Mouse (Mus musculus) kidney, postnatal 25 days (tissue): Measurements from ENCODE around the gene Mettl17.
"Not testable (repeated sequence)": the region's sequence is repeated elsewhere in the genome, so short reads cannot be mapped to it uniquely, and the experiment has no call there.

ENCODE experiments used
- DNase-seq, 2 experiments: peaks; one replicate each; pipeline ENCODE4 v3.0.0; 2021; ENCODE audit warnings: mixed read lengths in 2 of 2

Mettl17 gene

GRCm38 (mm10) chr14:51884598-51885331, at the start of gene Mettl17:
Gene Mettl17 (plus strand): TSS chr14:51884842.
- DNase-seq: peak; percentile 98

- DNase-seq: peak in 1 of 2 experiments; percentile 5
These were observed 46.2 kb upstream of the Mettl17 start for GRCm38 (mm10) chr14:51838480-51838879.

DNA sequence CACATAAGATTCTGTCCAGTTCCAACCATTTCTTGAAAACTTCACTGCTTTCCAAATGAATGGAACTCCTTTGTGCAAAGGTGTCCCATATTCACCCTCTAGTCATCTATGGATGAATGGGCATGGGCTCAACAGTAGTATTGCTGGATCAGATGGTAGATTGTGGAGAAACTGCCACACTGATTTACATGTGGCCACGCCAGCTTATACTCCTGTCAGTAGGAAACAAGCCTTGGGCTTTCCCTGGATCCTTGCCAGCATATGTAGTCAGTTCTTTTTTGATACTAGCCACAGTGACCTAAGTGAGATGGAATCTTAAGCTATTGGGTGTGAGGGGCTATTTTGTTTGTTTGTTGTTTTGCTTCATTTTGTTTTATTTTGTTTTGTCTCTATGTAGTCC, 42.4 kb upstream of the Mettl17 start:
- no peak for DNase-seq

DNA sequence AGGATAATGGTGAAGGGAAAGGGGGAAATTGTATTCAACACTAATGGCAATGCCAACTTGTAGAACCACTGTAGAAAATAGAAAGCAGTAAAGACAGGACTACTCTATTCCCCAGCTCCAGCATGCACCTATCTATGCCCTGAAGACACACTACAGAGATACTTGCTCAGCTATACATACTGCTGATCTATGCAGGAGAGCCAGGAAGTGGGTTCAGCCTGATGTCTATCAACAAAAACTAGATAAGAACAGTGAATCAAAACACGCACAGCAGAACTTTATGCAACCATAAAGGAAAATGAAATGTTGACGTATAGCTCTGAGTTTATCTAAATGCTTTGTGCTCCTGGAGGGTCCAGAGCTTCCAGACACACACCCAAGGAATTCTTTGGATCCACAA, 41.9 kb upstream of the Mettl17 start:
- DNase-seq: no peak

GRCm38 (mm10) chr14:51843882-51844281, 40.8 kb upstream of the Mettl17 start:
- no peak for DNase-seq

DNA sequence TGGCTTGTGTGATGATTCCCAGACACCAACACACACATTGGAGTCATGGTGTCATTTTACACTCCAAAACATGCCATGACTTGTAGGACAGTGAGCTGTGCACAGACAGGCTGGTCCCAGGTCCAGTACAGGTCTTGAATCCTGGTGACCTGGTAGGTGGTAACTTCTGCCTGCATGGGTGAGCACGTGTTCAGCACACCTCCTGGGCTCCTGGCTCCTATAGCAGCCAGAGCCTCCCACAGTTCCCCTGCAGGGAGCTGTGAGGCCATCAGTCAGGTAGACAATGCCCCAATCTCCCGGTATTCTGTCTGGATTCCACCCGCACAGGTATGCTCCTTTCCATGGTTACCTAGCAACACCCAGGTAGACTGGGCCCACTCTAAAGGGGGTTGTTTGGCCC, 38.1 kb upstream of the Mettl17 start:
- no peak for DNase-seq

DNA sequence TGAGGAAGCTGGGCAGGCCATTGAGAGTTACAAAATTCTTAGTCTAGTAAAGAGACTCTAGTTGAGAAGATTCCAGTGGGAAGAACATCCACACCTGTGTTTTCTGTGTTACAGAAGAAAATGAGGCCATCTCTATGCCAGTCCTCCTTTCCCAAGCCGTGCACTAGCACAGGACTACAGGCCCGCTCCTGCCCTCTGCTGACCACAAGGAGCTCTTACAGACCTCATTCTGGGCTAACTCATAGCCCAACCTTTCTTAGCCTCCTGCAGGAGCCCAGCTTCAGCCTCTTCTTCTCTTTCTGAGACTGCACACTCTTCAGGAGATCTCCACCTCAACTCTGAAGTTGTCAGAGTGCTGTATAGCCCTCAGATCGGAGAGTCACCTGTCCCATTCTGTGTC, 33.6 kb upstream of the Mettl17 start:
- DNase-seq: not testable (repeated sequence)

- DNase-seq: no peak
These were observed 31.2 kb upstream of the Mettl17 start, which contains the start of gene Ear6 for GRCm38 (mm10) chr14:51853399-51853798. Gene Ear6 (plus strand): TSS chr14:51853699.

DNA sequence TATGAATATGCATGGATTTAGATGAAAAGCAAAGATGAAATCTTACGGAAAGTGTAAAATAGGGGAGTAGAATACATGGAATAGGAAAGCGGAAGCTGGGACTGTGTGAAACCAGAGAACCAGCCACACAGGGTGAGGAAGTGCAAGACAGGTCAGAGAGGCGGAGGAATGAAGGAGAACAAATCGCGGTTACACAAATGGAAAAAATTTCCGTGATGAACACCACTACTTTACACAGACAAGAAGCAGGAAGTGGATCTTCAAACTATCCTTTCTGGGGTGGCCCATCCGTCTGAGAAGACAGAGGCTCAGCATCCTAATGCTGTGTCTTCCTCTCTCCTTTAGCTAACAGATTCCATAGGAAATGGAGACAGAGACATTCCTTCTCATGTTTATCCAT, 29.4 kb upstream of the Mettl17 start:
- DNase-seq: not testable (repeated sequence)

DNA sequence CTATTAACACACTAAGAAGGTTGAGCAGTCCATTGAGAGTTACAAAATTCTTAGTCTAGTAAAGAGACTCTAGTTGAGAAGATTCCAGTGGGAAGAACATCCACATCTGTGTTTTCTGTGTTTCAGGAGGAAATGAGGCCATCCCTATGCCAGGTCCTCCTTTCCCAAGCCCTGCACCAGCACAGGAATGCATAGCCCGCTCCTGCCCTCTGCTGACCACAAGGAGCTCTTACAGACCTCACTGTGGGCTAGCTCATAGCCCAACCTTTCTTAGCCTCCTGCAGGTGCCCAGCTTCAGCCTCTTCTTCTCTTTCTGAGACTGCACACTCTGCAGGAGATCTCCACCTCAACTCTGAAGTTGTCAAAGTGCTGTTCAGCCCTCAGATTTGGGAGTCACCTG, 21.0 kb upstream of the Mettl17 start:
- peak in 1 of 2 experiments; percentile 15 for DNase-seq

DNA sequence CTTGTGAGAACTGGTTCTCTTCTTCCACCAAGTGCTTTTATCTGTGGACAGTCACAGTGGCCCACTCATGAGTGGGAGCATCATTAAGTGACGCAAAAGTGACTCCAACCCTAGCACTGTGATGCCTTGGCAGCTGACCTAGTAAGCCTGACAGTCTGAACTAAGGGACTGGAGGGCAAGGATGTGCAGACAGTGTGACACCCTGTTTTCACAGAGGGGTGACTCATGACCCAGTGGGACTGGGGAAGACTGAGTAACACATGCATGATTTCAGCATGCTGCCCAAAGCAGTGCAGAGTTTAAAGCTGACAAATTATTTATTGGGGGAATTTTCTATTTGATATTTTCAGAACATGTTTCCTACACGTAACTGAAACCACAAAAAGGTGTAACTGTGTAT, 13.9 kb upstream of the Mettl17 start:
- no peak for DNase-seq

DNA sequence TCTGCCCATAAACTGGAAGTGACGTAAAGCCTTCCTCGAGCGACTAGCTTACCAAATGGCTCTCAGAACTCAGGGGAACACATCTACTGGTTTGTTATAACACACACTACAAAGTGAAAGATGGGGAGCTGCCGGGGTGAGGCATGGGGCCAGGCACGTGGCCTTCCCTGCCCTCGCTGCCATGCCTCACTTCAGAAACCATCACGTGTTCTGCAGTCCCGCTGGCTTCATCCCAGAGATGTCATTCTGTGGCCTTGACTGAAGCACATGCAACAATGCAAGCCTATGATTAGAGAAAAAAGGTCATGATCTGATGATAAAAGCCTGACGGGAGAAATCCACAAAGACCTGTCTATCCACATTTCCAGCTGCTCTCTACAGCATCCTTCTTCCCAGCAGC, 12.9 kb upstream of the Mettl17 start:
- no peak for DNase-seq

DNA sequence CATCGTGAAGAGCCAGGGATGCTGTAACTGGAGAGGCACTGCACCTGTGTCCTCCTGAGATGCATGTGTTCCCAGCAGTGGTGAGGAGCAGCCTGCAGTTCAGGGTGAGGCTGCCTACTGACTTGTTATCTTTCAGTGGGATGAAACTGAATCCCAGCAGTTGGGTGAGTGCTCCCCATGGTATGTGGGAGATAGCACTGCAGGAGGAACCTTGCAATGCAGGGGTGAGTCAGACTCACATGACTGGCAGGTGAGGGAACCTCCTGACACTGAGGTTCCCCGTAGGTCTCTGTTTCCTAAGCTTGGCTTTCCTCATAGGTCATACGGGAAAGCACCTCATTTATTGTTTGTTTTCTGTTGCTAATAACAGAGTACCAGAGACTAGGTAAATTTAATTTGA, 7.1 kb upstream of the Mettl17 start:
- DNase-seq: no peak

DNA sequence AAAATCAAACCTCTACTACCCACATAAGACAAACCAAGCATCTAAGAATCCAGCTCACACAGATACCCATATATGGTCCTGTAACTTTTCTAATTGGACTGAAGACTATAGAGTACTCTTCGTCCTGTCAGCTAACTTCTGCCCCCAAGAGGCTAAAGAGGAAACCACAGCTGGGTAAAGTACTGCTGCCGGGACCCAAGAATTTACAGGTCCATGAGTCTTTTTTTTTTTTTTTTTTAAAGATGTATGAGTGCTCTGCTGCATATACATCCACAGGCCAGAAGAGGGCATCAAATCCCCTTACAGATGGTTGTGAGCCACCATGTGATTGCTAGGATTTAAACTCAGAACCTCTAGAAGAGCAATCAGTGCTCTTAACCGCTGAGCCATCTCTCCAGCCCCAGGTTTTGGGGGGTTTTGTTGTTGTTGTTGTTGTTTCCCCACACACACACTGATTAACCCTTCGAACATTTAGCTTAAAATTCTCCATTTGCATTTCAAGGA, 1.1 kb upstream of the Mettl17 start:
- DNase-seq: peak; percentile 83 to 84

DNA sequence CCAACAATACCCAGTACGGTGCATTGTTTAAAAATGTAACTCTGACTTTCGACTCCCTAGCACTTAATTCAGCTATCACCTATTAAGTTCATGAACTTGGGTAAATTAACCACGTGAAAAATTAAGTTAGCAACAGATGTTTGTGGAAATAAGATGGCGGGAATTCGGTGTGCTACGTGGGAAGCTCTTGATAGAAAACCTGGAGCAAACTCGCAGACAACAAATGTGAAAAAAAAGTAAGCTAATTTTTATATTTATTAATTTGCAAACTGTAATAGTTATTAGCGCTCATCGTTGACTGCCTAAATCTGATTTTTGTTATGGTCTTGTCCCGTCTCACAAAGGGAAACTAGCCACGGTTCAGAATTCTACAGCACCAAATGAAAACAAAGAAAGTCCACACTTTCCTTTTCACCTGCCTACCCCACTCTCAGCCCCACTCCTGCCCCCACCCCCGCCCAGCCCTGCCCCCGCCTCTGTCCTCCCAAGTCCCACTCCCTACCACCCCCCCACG, 554 bp upstream of the Mettl17 start:
- DNase-seq: no peak

GRCm38 (mm10) chr14:51886051-51886450, 1.4 kb downstream of the Mettl17 start:
- no peak for DNase-seq

- no peak for DNase-seq
These were observed 5.2 kb downstream of the Mettl17 start for GRCm38 (mm10) chr14:51889833-51890232.

GRCm38 (mm10) chr14:51892191-51892939, 7.7 kb downstream of the Mettl17 start, which contains the start of gene Slc39a2:
Gene Slc39a2 (plus strand): TSS chr14:51892889.
- no peak for DNase-seq

DNA sequence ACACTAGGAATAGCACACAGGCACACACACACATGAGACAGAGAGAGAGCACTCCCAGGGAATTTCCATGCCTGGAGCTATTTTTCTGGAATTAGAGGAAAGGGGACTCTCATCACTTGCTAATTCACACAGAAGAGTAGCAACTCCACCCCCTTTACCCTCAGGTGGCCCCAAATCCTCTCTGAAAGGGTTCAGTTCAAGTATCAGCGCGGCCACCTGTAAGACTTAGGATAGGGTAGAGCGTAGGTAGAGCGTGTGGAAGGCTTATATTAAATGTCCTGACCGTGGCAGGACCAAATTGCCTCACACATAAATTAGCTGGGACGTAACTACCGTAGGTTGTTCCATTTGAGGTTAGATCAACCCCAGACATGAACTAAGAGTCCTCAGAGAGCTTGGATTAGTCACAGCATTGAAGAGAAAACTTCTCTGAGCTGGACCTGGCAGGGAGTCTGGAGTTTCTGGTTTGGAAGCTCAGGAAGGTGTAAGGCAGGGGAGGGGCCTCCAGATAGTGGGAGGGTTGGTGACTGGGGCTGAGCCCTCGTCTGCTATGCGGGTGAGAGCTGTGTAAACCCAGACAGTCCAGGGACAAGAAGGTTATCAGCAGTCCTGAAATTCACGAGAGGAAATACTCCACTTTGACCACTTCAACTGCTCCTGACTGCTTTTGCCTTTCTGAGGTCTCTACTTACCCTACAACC, 8.6 kb downstream of the Mettl17 start:
- no peak for DNase-seq

DNA sequence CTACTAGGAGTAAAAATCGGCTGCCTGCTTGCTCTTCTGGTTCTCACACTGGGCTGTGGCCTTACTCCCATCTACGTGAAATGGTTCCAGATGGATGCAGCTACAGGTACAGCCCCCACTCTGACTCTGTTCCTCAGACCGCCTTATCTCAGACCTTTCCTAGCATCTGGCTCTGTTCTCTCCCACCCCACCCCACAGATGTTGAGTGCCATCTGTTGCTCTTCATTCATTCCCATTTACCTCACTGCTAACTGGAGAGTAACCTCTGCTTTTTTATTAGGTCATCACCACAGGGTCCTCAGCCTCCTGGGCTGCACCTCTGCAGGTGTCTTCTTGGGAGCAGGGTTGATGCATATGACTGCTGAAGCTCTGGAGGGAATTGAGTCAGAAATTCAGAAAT, 9.2 kb downstream of the Mettl17 start:
- DNase-seq: no peak

DNA sequence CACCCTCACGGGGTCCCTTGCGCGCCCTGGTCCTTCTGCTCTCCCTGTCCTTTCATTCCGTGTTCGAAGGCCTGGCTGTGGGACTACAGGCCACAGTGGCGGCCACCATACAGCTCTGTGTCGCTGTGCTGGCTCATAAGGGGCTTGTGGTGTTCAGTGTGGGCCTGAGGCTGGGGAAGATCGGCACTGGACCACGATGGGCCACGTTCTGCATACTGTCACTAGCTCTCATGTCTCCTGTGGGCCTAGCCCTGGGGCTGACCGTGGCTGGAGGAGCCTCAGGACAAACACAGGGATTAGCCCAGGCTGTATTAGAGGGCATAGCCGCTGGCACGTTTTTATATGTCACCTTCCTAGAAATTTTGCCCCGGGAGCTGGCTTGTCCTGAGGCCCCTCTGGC, 10.4 kb downstream of the Mettl17 start:
- no peak for DNase-seq

DNA sequence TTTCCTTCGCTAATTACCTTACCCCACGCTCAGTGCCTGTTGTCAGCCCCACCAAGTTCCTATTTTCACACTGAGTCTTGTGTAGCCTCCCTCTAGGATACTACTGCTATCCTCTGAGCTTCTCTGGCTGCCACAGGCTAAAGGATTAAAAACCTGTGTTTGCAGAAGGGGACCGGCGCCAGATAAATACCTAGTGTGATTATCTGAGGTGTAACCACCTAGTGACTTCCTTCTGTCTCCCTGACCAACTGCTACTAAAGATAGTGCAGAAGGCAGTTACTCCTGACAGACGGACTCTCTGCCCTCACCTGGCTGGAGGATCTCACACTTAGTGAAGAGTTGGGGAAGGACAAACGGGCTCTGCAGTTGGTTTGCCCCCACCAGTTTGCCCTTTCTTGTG, 11.4 kb downstream of the Mettl17 start:
- DNase-seq: no peak

GRCm38 (mm10) chr14:51896539-51897170, 12.0 kb downstream of the Mettl17 start:
- DNase-seq: no peak
